Mouse (Mus musculus) ES-E14 (cell line): Measurements from ENCODE around the gene Nup93.

Experiments
- HCFC1 ChIP-seq: IDR thresholded peaks from 2 replicates; pipeline ENCODE4 v1.6.1; 2012; ENCODE audit warnings: low read length, inconsistent platforms, borderline replicate concordance; ENCODE audit not compliant: insufficient read depth
- ZNF384 ChIP-seq: IDR thresholded peaks from 2 replicates; pipeline ENCODE4 v1.6.1; 2012; ENCODE audit warnings: low read depth, low read length, inconsistent platforms

GRCm38 (mm10) chr8:94249836-94250435 lies 35.6 kb downstream of the Nup93 start:
- TF ChIP-seq HCFC1 (no peak), ZNF384 (no peak)
